Mouse (Mus musculus): ENCODE results near the gene Gria1.
A peak's percentile ranks its signal among the peaks of the same experiment; 100 is the strongest.

The Gria1 gene

DNA sequence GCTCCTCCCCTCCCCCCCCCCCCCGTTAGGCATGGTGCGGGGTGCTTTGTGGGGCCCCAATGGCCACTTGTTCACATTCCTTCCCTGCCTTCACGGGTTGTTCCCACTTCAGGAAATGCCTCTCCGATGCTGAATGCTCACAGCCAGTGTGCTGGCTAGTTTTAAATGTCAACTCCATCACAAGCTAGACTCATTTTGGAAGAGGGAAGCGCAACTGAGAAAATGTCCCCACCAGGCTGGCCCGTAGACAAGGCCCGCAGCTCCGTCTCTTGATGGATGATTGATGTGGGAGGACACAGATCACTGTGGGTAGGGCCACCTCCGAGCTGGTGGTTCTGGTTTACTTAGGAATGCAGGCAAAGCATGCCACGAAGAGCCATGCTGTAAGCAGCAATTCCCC, 266.9 kb downstream of the Gria1 start:
- no peak for DNase-seq (ENCODE audit: low read depth, low spot score)

DNA sequence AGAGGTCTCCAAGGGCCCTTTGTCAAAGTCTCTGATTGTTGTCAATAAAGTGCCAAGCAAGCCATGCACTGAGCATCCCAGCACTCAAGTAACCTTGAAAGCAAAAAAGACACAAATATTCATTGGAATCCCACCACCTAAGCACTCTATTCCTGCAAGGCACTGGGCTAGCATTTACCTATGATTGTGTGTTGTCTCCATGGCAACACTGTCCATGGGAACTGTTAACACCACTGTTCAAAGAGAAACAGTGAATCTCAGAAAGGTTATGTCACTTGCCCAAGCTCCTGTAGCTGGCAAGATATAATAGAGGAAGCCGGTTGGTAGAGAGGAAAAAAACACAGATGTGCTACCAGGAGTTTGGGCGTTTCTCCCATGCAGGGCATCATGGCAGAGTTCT, 274.9 kb downstream of the Gria1 start:
- DNase-seq (ENCODE audit: low read depth, low spot score), result no peak

DNA sequence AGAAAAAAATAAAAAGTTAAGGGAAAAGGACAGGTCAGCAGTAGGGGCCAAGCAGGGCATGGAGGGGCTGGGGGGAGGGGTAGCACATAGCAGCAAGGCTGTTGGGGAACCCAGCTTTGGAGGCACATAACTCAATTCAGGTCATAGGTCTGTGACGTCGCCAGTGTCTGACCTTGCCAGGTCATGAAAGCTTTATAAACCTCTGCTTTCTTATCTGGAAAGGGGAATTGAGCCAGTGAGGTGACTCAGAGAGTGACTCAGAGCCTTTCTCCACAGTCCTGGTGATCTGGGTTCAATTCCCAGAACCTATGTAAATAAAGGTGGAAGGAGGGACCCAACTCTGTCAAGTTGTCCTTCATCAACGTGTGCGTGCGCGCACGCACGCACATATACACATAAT, 286.2 kb downstream of the Gria1 start:
- DNase-seq (ENCODE audit: low read depth, low spot score), result no peak

DNA sequence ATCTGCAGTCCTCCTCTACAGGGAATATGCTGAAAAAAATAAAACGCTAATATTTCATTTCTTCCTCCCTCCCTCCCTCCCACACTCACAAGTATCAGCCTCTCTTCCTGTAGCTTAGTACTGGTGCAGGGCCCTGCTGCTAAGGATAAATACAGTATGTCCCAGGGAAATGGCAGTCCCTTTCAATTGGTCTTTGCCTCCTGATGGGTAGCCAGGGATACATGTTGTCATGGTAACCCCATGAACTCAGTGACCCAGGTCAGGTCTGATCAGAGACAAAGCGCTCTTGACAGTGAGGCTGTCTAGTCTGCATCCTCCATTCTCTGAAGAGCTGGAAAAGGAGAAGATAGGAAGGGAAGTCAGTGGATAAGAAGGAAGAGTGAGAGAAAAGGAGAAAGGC, 287.1 kb downstream of the Gria1 start:
- DNase-seq (ENCODE audit: low read depth, low spot score), result peak; percentile 63

DNA sequence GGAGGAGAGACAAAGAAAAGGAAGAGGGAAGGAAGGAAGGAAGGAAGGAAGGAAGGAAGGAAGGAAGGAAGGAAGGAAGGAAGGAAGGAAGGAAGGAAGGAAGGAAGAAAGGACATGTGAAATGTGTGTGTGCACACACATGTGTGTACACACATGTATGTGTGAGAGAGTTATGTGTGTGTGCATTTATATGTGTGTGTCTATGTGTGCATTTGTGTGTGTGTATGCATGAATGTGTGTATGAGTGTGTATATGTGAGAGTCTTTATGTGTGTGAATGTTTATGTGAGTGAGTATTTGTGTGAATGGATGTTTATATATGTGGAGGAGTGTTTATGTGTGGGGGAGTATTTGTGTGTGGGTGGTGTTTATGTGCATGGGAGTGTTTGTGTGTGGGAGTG, 287.5 kb downstream of the Gria1 start:
- DNase-seq (ENCODE audit: low read depth, low spot score), result no peak

DNA sequence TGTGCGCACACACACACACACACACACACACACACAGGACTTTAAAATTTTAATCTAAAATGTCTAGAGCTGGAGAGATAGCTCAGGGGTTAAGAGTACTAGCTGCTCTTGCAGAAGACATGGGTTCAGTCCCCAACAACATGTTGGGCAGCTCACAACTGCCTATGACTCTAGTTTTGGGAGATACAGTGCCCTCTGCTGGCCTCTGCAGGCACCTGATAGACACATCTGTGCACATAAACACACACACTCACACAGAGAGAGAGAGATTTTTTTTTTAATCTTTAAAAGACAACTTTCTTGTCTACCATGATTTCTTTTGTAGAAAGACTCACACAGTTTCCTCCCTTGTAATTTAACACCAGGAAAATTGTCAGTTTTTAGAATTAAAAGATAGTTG, 292.4 kb downstream of the Gria1 start:
- peak; percentile 35 for DNase-seq (ENCODE audit: low read depth, low spot score)

DNA sequence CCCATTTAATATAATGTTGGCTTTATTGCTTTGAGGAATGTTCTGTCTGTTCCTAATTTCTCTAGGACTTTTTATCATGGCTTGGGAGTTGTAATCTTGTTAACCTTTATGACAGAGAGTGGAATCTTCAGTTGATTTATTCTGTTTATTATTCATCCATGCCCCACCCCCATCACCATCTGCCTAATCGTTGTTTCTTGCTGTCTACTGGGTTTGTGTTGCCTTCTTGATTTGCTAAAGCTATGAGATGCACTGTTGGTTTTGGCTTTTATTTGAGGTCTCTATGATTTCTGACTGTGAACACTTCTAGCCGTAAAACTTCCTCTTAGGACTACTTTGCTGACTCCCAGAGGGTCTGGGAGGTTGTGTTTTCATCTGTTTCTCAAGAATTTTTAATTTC, 294.9 kb downstream of the Gria1 start:
- no peak for DNase-seq (ENCODE audit: low read depth, low spot score)

DNA sequence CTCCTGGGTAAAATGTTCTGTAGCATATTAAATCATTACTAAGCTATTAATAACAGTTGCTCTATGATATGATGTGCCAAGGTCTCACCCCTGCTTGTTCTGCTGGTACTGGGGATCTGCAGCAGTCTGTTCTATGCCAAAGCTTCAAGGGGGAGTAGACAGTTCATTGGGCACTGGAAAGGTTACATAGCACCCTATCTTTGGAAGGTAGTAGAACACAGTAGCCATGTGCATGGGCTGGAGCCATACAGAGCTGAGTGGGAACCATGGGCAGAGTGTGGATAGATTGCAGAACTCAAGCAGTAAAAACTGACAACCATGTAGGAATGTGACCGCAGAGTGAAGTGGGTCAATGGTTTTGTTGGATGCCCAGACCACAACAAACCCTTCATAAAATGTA, 295.7 kb downstream of the Gria1 start:
- no peak for DNase-seq (ENCODE audit: low read depth, low spot score)

DNA sequence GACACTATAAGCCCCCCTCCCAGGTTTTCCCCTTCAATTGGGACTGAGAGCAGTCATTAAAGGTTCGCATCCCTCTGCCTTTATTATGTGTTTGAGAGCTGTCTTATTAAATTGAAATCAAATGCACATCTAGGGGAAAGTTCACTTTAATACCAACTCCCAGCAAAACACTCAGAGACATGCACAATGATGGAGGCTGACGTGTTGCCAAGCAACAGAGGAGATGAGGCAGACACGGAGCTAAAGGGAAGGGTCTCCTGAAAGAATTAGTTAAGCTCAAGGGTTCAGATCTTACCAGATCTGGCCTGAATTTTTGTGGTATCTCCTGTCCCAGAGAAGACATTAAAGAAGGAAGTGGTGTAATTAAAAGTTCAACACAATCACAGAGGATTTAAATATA, 305.9 kb downstream of the Gria1 start:
- DNase-seq (ENCODE audit: low read depth, low spot score), result peak; percentile 8

DNA sequence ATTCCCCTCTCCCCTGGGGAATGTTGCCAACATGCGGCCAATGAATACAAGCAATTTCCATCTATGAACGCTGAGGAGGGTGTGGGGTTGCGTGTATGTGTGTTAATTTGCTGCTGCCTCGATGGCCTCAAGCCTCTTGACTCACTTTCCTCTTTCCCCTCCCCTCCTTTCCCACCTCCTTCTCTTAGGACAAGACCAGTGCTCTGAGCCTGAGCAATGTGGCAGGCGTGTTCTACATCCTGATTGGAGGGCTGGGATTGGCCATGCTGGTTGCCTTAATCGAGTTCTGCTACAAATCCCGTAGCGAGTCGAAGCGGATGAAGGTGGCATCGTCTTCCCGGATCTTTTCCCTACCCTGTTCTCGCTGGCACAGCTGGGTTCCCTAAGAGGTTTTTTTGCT, 306.3 kb downstream of the Gria1 start:
- no peak for DNase-seq (ENCODE audit: low read depth, low spot score)

DNA sequence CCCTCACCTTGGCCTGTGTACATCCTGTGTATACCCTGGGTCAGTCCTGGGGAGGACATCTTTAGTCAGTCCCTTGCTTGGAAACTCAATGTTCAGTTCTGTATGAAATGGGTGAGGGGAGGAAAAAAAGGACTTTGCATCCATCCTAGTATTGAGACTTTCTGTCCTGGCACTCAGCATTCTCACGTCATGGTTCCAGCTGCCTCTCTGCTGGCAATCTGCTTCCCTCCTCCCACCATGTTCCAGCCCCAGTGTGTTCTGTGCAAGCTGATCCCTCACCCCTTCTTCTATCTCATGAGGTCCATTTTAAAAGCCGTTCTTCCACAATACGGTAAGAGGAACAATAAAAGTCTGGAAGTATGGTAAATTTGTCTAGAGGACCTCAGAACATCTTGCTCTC, 308.2 kb downstream of the Gria1 start:
- no peak for DNase-seq (ENCODE audit: low read depth, low spot score)

DNA sequence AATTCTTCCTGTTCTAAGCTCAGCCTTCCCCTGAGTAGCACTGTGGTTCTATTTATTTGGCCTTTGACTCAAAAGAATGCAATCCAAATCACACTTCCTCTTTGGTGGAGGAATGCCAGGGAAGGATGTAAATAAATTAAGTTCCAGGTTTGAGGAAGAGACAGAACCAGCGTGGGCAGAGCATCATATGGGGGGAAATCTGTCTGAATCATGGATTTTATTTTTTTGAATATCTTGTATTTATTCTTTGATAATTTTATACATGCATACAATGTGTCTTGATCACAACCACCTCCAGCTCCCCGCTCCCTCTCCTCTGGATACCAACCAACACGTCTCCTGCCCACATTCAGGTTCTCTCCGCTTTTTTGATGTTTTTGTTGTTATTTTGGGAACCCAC, 312.9 kb downstream of the Gria1 start:
- no peak for DNase-seq (ENCODE audit: low read depth, low spot score)

Measured in R1 (cell line).